ENCODE assay signal across 8 mouse cellular contexts in the genomic region with DNA sequence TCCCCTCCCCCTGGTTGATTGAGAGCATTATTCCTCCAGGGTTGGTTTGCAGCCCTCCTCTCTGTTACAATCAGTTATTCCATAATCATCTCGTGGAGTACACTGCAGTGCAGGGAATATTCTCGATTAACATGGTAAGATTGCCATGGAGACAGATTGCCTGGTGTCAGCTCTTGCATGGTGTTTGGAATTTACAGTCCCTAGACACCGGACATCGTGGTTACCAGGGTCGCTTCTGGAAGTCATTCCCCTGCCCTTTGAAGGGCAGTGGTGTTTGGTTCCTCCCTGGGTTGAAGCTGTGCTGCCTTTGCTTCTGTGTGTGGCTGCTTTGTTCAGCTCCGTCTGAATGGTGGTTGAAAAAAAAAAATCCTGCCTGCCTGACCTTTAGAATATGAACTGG.
DNase-seq lines count a peak whose midpoint lies in the region; ATAC-seq and TF ChIP-seq lines count a peak whose summit lies in the region.
"Had no signal": no experiment of that assay in that cellular context is flagged by ENCODE, and none has a peak within 500 bp of the region (broad histone marks: within the 10 kb centered on the region; RNA-seq: fewer than 3 reads in every experiment).

No protein-coding gene starts in this region.

- intact Hi-C loops in left cerebral cortex, adult 2 months (cut with DNase I): no loop called here
- intact Hi-C loops in left cerebral cortex, postnatal 25 days (cut with DNase I): no loop called here

- TF ChIP-seq EP300 in stomach, postnatal 0 days (optimal IDR thresholded peaks at IDR 0.05): no peak

- 7% methylated on average over 6 of the region's 6 CpGs for WGBS in forebrain, embryonic 10.5 days
- 5% methylated on average over 6 of the region's 6 CpGs for WGBS in limb, embryonic 12.5 days
- 8% methylated on average over 6 of the region's 6 CpGs for WGBS in stomach, postnatal 0 days

- H3K4me3 ChIP-seq in left cerebral cortex, adult 2 months: no peak overlapping the region
- H3K4me3 ChIP-seq in forebrain, embryonic 10.5 days: peak overlapping the region; percentile 18; the same call in 1 of the 2 replicates
- no peak overlapping the region for H3K4me3 ChIP-seq in limb, embryonic 12.5 days (replicated peaks)
- no peak overlapping the region for H3K4me3 ChIP-seq in stomach, postnatal 0 days (ENCODE audit: low read depth, low read length)

- peaks cover 67% of the 10 kb centered on the region for H3K4me1 ChIP-seq in forebrain, embryonic 10.5 days
- H3K4me1 ChIP-seq in limb, embryonic 12.5 days (replicated peaks): peaks cover 50% of the 10 kb centered on the region
- no peaks in the 10 kb centered on the region for H3K4me1 ChIP-seq in stomach, postnatal 0 days (replicated peaks; ENCODE audit: control insufficient read depth, insufficient read depth)

- TF ChIP-seq CTCF in left cerebral cortex, adult 2 months (IDR thresholded peaks at IDR 0.05): no peak
- TF ChIP-seq CTCF in stomach, postnatal 0 days (IDR thresholded peaks at IDR 0.05; ENCODE audit: low read depth): no peak

- no peak for ATAC-seq in limb, embryonic 12.5 days (ENCODE audit: insufficient number of reproducible peaks, insufficient read depth, low FRiP score, low TSS enrichment, low read depth)
- ATAC-seq in stomach, postnatal 0 days (ENCODE audit: low FRiP score, low TSS enrichment): peak; percentile 40; the same call in 1 of the 2 replicates

- peak overlapping the region; percentile 34 for H3K4me2 ChIP-seq in limb, embryonic 12.5 days
- peak overlapping the region; percentile 31; the same call in 1 of the 2 replicates for H3K4me2 ChIP-seq in stomach, postnatal 0 days (replicated peaks; ENCODE audit: low read depth)

- H3K9me3 ChIP-seq in forebrain, embryonic 10.5 days: no peaks in the 10 kb centered on the region
- H3K9me3 ChIP-seq in limb, embryonic 12.5 days: no peaks in the 10 kb centered on the region
- H3K9me3 ChIP-seq in stomach, postnatal 0 days (ENCODE audit: control insufficient read depth, low read length): no peaks in the 10 kb centered on the region

- H3K27me3 ChIP-seq in forebrain, embryonic 10.5 days (ENCODE audit: poor library complexity, severe bottlenecking): peaks cover 11% of the 10 kb centered on the region
- H3K27me3 ChIP-seq in limb, embryonic 12.5 days: peaks cover 5% of the 10 kb centered on the region; the same call in 1 of the 2 replicates
- H3K27me3 ChIP-seq in stomach, postnatal 0 days (ENCODE audit: control insufficient read depth, insufficient read depth, low read length): no peaks in the 10 kb centered on the region

- no peak overlapping the region for H3K9ac ChIP-seq in limb, embryonic 12.5 days (replicated peaks)
- no peak overlapping the region for H3K9ac ChIP-seq in stomach, postnatal 0 days (ENCODE audit: low read length)

- peak overlapping the region; percentile 80 for H3K27ac ChIP-seq in left cerebral cortex, adult 2 months
- peak overlapping the region; percentile 83 for H3K27ac ChIP-seq in forebrain, embryonic 10.5 days
- H3K27ac ChIP-seq in limb, embryonic 12.5 days: peak overlapping the region; percentile 70; the same call in 1 of the 2 replicates
- no peak overlapping the region; the same call in 1 of the 2 replicates for H3K27ac ChIP-seq in stomach, postnatal 0 days (replicated peaks)

- H3K36me3 ChIP-seq in forebrain, embryonic 10.5 days (replicated peaks): peaks cover 42% of the 10 kb centered on the region
- H3K36me3 ChIP-seq in limb, embryonic 12.5 days: peaks cover 30% of the 10 kb centered on the region
- no peaks in the 10 kb centered on the region for H3K36me3 ChIP-seq in stomach, postnatal 0 days (ENCODE audit: control insufficient read depth, insufficient read depth, low read length)

- no peak for DNase-seq in left cerebral cortex, adult 2 months (ENCODE audit: extremely low spot score in 1 of 2, low spot score in 2 of 2)
- no peak for DNase-seq in left cerebral cortex, postnatal 25 days (ENCODE audit: low spot score in 2 of 2)
- peak; percentile 54 for DNase-seq in forebrain, embryonic 10.5 days (ENCODE audit: extremely low spot score, low spot score)
- no peak for DNase-seq in stomach, postnatal 0 days (ENCODE audit: low spot score)
- no peak for DNase-seq in cerebellum, adult 11 months
- no peak for DNase-seq in cerebellum, adult 9-10 months
- DNase-seq: cerebellum, postnatal 36 days had no signal
